Mouse (Mus musculus) neural tube, embryonic 10.5 days (tissue): Measurements from ENCODE around the gene Rpp14.
"Not testable (repeated sequence)": the region's sequence is repeated elsewhere in the genome, so short reads cannot be mapped to it uniquely, and the experiment has no call there.

ENCODE experiments used
- DNase-seq: peaks from one replicate; pipeline ENCODE4 v3.0.0-alpha.2; 2017; ENCODE audit warnings: low spot score; ENCODE audit errors: extremely low spot score

The Rpp14 gene

GRCm38 (mm10) chr14:8113616-8114015, 33.4 kb downstream of the Rpp14 start:
- DNase-seq: no peak

- DNase-seq: no peak
These were observed 34.1 kb downstream of the Rpp14 start for GRCm38 (mm10) chr14:8114306-8114705.

DNA sequence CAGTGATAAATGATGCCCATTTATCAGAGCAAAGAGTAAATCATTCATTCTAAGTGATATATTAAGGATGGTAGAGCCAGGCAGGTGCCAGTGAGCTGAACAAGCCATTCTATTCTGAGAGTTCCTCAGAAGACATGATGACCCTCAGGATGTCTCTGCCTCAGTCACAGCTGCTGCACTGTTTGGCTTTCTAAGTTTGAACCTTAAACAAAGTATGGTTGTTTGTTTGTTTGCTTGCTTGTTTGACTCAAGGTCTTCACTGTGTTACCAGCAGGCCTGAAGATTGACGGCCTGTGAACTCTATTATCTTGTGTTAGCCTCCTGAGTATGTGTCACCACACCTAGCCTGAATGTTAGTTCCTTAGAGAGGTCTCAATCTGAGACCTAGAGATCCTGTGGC, 34.6 kb downstream of the Rpp14 start:
- DNase-seq: no peak

DNA sequence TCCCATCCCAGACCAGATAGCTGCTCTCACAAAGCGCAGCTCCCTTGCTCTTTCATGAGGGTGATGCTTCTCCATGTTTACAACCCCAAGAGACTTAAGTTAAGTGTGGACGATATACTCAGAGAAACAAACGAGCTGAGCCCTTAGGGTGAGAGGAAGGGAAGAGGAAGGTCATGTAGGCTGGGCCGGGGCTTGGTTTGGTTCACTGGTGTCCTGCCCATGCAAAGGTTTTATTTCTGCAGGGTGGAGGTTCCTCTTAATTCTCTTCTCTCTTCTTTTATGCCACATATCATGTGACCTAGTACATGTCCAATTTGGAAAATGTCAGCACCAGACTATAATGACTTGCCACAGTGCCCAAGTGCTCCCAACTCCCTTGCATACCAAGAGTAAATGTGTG, 35.6 kb downstream of the Rpp14 start:
- DNase-seq: no peak

GRCm38 (mm10) chr14:8117371-8117770, 37.2 kb downstream of the Rpp14 start:
- DNase-seq: no peak

DNA sequence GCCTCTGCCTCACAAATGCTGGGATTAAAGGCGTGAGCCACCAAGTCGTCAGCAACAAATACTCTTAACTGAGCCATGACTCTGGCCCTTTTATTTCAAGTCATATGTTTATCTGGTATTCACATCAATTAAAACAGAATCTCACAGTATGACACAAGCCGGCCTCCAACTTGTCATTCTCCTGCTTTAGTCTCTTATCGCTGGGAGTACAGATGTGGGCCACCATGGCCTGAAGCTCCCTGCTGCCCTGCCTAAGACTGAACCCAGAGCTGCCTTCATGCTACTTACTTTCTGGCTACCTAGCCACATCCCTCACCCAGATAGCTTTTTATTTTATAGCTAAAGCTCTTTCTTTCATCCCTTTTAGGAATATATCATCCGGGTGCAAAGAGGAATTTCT, 39.3 kb downstream of the Rpp14 start:
- no peak for DNase-seq

GRCm38 (mm10) chr14:8119904-8120303, 39.7 kb downstream of the Rpp14 start:
- DNase-seq: no peak

GRCm38 (mm10) chr14:8123141-8123540, 43.0 kb downstream of the Rpp14 start:
- no peak for DNase-seq

DNA sequence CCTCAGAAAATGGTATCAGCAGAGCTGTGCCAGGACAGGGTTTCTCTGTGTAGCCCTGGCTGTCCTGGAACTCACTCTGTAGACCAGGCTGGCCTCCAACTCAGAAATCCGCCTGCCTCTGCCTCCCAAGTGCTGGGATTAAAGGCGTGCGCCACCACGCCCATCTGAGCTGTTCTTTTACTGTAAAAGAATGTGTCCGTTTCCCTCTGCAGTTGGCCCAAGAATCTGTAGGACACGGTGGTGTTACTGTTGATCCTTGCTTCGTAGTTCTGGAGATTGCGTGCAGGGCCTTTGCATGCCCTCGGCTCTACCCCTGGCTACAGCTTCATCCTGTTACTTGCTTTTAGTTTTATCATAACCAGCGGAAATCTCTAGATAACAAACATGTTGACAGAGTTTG, 43.4 kb downstream of the Rpp14 start:
- DNase-seq: not testable (repeated sequence)

- no peak for DNase-seq
These were observed 44.1 kb downstream of the Rpp14 start for GRCm38 (mm10) chr14:8124046-8124881.

DNA sequence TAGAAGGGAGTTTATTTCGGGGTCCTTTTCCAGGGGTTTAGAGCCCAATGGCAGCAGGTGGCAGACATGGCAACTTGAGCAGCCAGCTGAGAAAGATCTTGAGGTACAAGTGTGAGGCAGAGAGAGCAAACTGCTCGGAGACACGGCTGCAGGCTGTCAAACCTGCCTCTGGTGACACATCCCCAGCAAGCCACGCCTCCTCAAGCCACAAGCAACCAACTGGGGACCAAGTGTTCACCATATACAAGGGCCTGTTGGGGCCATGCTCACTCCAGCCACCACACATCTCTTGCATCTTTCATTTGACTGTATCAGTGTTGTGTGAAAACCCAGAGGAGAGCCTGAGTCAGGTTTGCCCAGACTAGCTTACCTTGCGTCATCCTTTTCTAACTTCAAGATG, 47.8 kb downstream of the Rpp14 start:
- no peak for DNase-seq

DNA sequence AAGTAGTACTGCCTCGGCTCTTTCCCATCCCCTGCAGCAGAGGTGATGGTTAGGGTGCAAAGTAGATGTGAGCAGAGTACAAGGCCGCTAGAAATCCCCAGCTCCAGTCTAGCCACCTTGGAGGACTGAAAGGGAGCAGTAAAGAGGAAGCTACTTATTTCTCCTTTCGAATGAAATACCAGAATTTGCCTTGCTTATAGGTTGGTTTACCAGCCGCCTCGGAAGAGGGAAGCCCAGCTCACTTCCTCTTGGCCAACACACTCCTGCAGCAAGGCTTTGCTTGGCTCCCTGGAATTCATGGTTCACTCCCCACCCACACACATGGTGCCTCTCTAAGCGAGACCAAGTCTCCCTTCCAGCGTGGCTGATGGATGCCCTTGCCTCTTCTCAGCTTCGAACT, 52.6 kb downstream of the Rpp14 start:
- DNase-seq: no peak

- no peak for DNase-seq
These were observed 54.1 kb downstream of the Rpp14 start for GRCm38 (mm10) chr14:8134234-8134633.

GRCm38 (mm10) chr14:8135130-8135529, 55.0 kb downstream of the Rpp14 start:
- DNase-seq: no peak

DNA sequence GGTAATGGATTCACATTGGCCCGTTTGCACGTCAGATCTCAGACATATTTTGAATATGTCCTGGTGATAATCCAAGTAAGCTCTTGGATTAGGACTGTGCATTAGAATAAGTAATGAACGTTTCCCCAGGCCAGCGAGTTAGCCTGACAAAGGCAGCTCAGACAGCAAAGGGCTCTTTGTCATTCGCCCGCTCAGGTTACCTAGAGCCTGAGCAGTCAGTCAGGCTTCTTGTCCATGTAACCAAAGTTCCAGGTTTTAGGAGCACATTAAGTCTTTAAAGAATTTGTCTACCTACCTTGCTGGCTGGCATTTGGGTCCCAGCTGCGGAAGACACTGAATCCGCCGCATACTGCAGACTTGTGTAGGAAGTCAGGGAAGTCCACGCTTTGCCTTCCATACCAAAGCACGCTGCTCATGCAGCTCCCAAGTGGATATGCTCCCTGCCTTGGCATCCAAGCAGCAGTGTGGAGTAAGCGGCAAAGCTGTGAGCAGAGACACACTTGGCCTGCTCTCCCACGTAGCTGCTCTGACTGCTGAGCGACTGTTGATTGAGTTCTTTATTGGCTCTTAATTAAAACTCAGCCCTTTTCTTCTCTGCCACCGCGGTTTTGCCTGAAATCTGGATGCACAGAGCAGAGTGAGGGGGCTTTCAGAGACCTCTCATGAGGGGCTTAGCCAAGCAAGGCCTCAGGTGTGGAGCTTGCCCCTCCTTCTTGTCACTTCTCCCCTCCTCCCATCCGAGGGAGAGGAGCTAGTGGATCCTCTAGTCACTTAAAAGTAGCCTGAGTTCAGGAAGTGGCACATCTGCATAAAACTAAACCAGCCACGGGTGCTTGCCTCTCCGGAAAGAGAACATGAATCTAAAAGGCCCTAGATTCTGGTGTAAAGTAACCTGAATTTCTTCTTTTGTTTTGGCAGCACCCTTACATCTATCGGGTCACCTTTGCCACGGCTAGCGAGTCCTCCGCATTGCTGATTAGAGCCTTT, 59.9 kb downstream of the Rpp14 start:
- DNase-seq: no peak

DNA sequence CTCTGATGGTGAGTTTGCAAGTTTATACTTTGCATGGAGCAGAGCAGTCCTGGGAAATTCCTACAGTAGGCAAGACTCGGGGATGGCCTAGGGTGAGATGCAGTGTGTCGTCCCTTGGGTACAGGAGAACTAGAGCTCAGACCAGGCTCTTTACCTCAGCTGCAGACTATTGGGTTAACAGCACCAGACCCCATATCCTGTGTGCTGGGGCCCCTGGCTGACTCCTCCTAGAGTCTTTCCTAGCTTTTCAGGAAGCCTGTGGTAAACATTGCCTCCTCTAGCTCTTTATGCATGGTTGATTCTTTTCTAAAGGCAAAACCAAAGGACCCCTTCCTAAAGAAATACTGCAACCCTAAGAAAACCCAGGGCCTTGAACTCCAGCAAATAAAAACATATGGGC, 61.0 kb downstream of the Rpp14 start:
- DNase-seq: no peak
